Mouse (Mus musculus) lung, postnatal 25 days (tissue): Measurements from ENCODE around the gene Ehbp1.

ENCODE experiments used
- DNase-seq: peaks from one replicate; pipeline ENCODE4 v3.0.0; 2022; ENCODE audit warnings: low spot score

Gene Ehbp1

DNA sequence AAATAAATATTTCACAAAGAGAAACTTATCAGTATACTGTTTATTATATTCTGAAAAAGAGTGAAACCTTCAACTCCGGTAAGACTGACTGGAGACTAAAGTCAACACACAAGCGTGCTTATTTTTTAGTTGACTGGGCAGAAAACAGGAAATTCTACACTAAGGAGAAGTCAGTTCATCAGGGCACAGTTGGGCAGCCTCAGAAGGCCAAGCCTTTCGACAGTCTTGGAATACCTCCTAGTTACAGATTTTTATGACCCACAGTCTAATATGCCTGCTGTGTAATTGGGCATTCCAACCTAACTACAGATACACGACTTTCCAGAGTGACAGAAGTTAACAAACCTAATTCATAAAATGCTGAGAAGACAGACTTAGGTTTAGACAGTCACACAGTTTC, 145.3 kb downstream of the Ehbp1 start:
- DNase-seq: no peak

DNA sequence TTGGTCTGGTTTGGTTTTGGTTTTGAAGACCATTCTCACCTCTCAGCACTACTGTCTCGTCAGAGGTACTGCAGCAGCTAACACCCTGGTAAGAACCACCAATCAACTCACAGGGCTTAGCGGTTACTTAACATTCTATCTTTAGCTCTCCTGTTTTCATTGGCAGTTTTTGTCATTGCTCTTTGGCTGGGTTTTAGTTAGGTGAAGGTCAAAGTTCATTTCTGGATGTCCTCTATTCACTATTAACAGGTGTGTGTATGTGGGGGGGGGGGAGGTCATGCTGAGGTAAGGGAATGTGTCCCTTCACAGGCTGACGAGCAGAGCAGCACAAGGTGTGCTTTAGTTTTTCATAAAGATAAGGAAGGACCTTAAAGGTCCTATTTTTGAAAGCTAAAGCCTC, 147.5 kb downstream of the Ehbp1 start:
- no peak for DNase-seq

DNA sequence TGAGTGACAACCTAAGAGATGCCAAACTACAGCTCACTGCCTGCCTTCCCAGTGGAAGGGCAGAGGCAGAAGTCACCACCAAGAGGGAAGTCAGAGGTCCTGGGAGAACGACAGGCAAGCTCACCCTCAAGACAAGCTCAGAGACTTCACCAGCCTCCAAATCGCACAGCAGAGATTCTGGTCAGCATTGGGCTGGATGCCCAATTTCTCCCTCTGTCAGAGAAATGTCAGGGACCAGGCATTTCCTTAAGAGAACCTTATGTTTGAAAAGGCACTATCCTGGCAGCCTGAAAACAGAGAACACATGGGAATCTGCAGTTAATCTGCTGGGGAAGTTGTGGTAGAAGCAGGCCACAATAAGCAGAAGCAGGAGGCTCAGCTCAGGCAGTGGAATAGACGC, 151.5 kb downstream of the Ehbp1 start:
- DNase-seq: no peak

GRCm38 (mm10) chr11:22189970-22190369, 152.1 kb downstream of the Ehbp1 start:
- peak; percentile 61 for DNase-seq

- no peak for DNase-seq
Measured at GRCm38 (mm10) chr11:22181530-22182501, 160.3 kb downstream of the Ehbp1 start.

DNA sequence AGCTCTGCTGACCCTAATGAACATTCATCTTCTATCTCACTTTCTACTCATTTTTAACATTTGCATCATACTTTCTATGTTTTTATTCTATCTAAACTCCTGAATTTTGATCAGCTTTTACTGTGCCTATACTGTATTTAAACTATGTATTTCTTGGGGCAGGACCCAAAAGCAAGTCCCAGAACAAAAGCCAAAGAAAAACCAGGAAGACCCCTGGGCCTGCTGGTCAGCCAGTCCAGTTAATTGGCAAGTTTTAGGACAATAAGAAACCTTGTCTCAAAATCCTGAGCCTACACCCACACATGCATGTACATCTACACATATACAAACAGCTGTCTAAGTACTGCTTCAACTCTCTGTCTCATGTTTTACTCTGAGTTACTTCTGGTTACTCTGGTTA, 161.9 kb downstream of the Ehbp1 start:
- DNase-seq: no peak

GRCm38 (mm10) chr11:22178569-22178968, 163.5 kb downstream of the Ehbp1 start:
- no peak for DNase-seq

DNA sequence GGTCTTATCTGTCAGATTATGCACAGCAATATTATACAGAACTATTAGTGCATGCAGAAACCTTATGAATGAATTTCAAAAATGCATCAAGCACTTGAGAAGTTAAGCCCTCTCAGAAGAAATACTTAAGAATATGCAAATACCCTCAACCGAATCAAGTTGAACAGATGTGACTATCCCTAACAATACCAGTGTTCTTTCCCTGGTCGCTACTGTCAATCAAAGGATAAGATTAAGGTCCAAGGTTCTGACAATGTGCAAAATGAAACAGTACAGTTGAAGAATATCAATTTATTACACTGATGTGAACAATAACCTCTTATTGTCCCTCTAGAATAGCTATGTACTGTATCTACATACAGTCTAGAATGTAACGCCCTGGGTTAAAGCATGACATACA, 167.8 kb downstream of the Ehbp1 start:
- DNase-seq: no peak

- DNase-seq: no peak
Measured at GRCm38 (mm10) chr11:22170962-22171638, 171.0 kb downstream of the Ehbp1 start.

- DNase-seq: no peak
Measured at GRCm38 (mm10) chr11:22157882-22158281, 184.2 kb downstream of the Ehbp1 start.

GRCm38 (mm10) chr11:22156182-22156581, 185.9 kb downstream of the Ehbp1 start:
- no peak for DNase-seq

DNA sequence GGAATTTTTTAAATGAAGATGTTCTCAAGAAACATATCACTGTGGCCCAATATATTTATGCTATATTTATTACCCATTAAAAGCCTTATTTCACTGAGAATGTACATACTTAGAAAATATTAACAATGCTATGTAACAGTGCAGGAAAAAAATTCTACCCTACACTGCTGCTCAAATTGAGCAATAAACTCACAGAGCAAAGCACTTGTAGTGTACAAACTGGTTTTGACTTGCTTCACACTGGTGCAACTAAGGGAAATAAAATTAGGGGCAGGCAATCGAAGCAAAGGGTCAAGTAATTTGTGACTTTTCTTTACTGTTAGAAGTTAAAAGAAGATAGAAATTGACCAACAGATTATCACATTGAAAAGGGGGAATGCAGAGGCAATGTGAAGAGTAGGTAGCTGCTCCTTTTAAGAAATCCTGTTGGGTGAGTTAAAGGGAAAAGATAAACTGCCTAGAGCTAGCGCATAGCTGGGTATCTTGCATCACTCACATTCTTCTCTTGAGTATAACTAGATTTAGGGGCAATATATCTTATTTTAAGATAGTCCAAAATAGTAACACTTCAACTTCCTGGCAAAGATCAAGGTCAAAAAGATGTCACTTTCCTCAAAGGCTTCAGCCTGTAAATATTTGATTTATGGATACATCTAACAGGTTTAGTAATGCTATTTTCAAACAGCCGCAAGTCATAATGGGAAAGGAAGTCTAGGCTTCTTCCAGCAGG, 186.6 kb downstream of the Ehbp1 start:
- no peak for DNase-seq

GRCm38 (mm10) chr11:22154501-22155294, 187.4 kb downstream of the Ehbp1 start:
- DNase-seq: peak; percentile 36

- DNase-seq: peak; percentile 4
Measured at GRCm38 (mm10) chr11:22140737-22141136, 201.4 kb downstream of the Ehbp1 start.

DNA sequence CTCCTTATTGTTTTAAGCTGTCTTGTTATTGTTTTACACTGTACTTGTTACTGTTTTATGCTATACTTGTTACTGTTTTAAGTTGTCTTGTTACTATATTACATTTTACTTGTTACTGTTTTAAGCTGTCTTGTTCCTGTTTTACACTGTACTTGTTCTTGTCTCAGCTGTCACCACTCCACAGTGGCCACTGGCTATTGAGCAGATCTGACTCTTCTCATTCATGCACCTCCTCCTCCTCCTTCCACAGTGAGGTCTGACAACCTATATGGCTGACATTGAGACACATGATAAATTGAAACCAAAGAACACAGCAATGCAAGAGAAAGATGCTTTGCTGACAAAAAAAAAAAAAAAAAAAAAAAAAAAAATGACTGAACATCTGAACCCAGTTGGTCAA, 203.6 kb downstream of the Ehbp1 start:
- DNase-seq: no peak

GRCm38 (mm10) chr11:22125188-22125587, 216.9 kb downstream of the Ehbp1 start:
- DNase-seq: no peak

DNA sequence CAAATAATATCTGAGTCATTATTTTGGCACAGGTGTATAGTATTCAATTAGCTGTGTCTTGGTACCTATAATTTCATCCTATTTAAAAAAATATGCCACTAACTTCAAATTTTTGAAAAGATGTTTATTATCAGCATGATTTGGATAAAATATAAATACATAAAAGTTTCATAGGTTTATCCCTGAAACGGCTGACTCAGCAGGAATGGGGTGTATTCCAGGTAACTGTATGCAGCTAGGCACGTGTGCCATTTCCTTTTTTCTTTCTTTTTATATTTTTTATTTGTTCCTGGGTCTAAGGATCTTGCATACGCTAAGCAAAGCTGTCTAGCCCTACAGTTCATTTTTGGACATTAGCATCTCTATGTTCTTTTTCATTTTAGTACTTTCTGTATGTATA, 223.2 kb downstream of the Ehbp1 start:
- DNase-seq: no peak

DNA sequence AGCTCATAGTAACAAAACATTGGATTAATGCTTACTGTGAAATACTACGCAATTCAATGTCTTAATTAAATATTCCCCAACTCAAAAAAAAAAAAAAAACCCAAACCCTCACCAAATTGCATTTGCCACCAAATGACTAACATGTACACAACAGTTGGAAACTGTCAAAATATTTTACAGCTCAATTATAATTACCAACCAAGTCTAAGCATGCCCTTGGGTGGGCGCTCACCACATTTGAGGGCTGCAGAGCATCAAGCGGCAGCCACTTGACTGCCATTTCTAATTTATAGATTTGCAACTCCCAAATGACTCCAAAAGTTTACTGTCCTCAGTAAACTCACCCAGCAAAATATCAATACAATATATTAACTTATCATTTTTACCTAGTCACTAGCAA, 229.9 kb downstream of the Ehbp1 start:
- DNase-seq: no peak

DNA sequence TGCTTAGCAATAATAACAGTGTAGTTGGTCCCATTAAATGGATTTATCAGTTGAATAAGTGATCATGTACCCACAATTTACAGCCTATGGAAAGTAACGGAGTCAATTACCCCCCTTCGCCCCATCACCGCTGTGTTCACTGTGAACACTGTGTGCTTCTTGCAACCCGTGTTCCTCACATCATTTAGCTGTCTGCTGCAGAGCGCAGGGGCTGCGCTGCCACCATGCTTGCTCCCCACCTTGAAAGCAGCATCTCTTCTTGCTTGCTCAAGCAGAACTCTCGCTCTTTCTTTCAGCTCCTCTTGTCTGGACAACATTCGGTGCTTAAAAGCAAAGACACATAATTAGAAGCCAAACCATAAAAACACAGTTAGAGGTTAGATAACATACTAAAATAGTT, 252.7 kb downstream of the Ehbp1 start:
- no peak for DNase-seq

- peak; percentile 54 for DNase-seq
Measured at GRCm38 (mm10) chr11:22063352-22063751, 278.7 kb downstream of the Ehbp1 start.

- DNase-seq: no peak
Measured at GRCm38 (mm10) chr11:22061660-22062059, 280.4 kb downstream of the Ehbp1 start.

- DNase-seq: no peak
Measured at GRCm38 (mm10) chr11:22057538-22057937, 284.6 kb downstream of the Ehbp1 start.
